Mouse (Mus musculus) embryonic fibroblast, embryonic 13.5 days (primary cell): ENCODE results near the gene Polh.

Experiments used
- CTCF ChIP-seq: IDR thresholded peaks from 2 replicates; pipeline ENCODE4 v1.5.1; 2011; ENCODE audit warnings: mild to moderate bottlenecking, control low read depth, low read length, moderate library complexity, borderline replicate concordance; ENCODE audit not compliant: insufficient read depth
- POLR2A ChIP-seq: IDR thresholded peaks from 2 replicates; pipeline ENCODE4 v1.6.1; 2011; ENCODE audit warnings: low read depth, mild to moderate bottlenecking, control low read depth, low read length, moderate library complexity

DNA sequence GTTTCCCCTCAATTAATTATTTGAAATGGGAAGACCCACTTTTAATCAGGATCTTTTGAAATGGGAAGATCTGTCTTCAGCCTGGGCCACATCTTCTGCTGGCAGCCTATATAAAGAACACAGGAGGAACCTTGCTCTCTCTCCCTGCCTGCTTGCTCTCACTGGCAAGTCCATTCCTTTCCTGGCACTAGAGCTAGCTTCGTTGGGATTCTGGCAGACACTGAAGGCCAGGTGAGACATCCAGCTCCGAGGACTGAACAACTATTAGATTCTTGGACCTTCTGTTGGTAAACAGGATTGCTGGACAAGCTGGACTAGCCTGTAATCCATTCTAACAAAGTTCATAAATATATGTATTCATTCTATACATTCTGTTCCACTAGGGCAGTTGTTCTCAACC lies 13.6 kb downstream of the Polh start:
- TF ChIP-seq POLR2A: no peak
- no peak for TF ChIP-seq CTCF
